Mouse (Mus musculus) liver, embryonic 16.5 days (tissue): Measurements from ENCODE around the gene Iqca. TPM values are rescaled to one million over a fixed set of nuclear protein-coding genes. Genes with fewer than 3 reads are reported as not detected.

Experiments
- ATAC-seq: fragments of 200-750 bp; cut with Nextera tagmentation; 2 replicates; pipeline ENCODE4 v1.8.0; 2017; ENCODE audit warnings: low read depth, mild to moderate bottlenecking, moderate number of reproducible peaks, moderate library complexity
- H3K27ac ChIP-seq: fragments of 300-500 bp; sonication (generic); 2 replicates; pipeline ENCODE4 v1.5.1; 2014; ENCODE audit warnings: mild to moderate bottlenecking, low read length
- H3K27me3 ChIP-seq: fragments of 300-500 bp; sonication (generic); 2 replicates; pipeline ENCODE4 v1.6.1; 2014; ENCODE audit warnings: low read depth, low read length, mixed read lengths; ENCODE audit not compliant: control insufficient read depth, insufficient read depth
- H3K36me3 ChIP-seq: fragments of 300-500 bp; sonication (generic); 2 replicates; pipeline ENCODE4 v1.6.1; 2014; ENCODE audit warnings: mild to moderate bottlenecking; ENCODE audit not compliant: control insufficient read depth, insufficient read depth
- H3K4me1 ChIP-seq: fragments of 300-500 bp; sonication (generic); 2 replicates; pipeline ENCODE4 v1.6.1; 2014; ENCODE audit warnings: low read depth, low read length, mixed read lengths; ENCODE audit not compliant: control insufficient read depth
- H3K4me2 ChIP-seq: fragments of 300-500 bp; sonication (generic); 2 replicates; pipeline ENCODE4 v1.6.1; 2014; ENCODE audit warnings: low read depth, low read length, mixed read lengths
- H3K4me3 ChIP-seq: fragments of 300-500 bp; sonication (generic); 2 replicates; pipeline ENCODE4 v1.5.1; 2014; ENCODE audit warnings: low read depth, mild to moderate bottlenecking, low read length
- H3K9ac ChIP-seq: fragments of 300-500 bp; sonication (generic); 2 replicates; pipeline ENCODE4 v1.6.1; 2014; ENCODE audit warnings: low read depth, low read length
- H3K9me3 ChIP-seq: fragments of 300-500 bp; sonication (generic); replicated peaks from 2 replicates; pipeline ENCODE4 v1.6.1; 2016; ENCODE audit warnings: low read length; ENCODE audit not compliant: control insufficient read depth
- WGBS: fragments of 180-500 bp; shearing (Covaris S2); extraction: QIAGEN DNeasy Blood & Tissue Kit; methylation state at CpG from one replicate; pipeline ENCODE4 v1.1.7; 2014; ENCODE audit not compliant: insufficient replicate concordance; 5-methylcytosine and 5-hydroxymethylcytosine counted together
- polyA plus RNA-seq: library from polyadenylated mRNA; unstranded; fragments of >200 nt; fragmentation: Nextera tagmentation; extraction: Ambion mirVana; gene quantifications from 2 replicates; pipeline ENCODE4 v1.2.1, GENCODE M21; 2015

Gene Iqca
- polyA plus RNA-seq, 1 experiment from 2014 or later: 0.37 TPM

DNA sequence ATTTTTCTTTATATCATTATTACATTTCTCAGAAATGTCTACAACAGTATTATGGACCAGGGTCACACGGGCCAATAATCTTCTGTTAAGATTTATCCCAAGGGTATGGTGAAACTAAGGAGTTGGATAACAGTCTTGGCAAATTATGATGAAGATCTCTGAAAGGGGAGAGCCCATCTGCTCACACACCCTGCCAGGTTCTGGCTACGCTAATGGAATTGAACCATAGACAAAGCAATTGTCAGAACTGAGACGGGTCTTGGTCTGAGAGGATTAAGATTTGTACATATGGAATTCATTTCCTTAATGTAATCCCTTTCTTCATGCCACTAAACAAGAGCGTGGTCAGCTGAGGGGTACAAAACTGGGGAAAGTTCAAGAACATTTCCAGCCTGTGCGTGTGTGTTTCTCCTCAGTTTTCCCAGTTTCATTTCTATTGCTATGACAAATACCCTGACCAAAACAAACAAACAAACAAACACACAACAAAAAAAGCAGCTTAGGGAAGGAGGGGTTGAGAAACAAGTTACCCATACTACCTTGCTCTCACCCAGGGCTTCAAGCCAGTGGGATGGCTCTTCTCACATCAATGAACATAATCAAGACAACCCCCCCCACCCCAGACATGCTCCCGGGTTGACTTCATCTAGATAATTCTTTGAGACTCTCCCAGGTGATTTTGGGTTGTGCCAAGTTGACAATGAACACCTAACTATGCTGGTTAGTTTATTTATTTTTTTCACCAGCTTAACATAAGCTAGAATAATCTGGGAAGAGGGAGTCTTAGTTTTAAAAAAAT is 64.8 kb downstream of the Iqca start:
- Histone ChIP-seq H3K4me3 (no peak overlapping the region), H3K9me3 (no peaks in the 10 kb centered on the region), H3K4me2 (no peak overlapping the region), H3K4me1 (no peaks in the 10 kb centered on the region), H3K27me3 (no peaks in the 10 kb centered on the region), H3K36me3 (no peaks in the 10 kb centered on the region), H3K9ac (no peak overlapping the region), H3K27ac (no peak overlapping the region)
- ATAC-seq: no peak
- WGBS: 65% methylated on average over 6 of the region's 6 CpGs

DNA sequence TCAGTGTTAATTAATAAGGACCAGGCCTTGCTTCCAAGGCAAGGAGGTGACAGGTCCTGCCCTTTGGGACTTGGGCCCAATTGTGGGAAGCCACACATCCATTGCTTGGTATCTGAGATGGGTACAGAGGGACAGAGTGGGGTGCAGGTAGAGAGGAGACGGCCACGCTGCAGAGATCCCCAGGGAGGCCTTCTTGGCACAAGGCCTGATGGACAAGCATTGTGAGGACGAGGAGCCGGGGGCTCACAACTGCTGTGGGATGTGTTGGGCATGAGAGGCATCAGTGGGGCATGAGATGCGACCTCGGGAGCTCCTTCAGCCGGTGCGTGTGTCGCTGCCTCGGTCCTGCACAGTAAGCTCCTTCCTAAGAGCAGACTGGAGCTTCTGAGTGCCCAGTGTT is 66.7 kb downstream of the Iqca start:
- 80% methylated on average over 10 of the region's 10 CpGs for WGBS
- H3K9ac ChIP-seq: no peak overlapping the region
- ATAC-seq: no peak
- H3K27ac ChIP-seq: no peak overlapping the region
- no peaks in the 10 kb centered on the region for H3K36me3 ChIP-seq
- no peaks in the 10 kb centered on the region for H3K9me3 ChIP-seq
- no peak overlapping the region for H3K4me2 ChIP-seq
- H3K27me3 ChIP-seq: no peaks in the 10 kb centered on the region
- H3K4me3 ChIP-seq: no peak overlapping the region
- no peaks in the 10 kb centered on the region for H3K4me1 ChIP-seq

DNA sequence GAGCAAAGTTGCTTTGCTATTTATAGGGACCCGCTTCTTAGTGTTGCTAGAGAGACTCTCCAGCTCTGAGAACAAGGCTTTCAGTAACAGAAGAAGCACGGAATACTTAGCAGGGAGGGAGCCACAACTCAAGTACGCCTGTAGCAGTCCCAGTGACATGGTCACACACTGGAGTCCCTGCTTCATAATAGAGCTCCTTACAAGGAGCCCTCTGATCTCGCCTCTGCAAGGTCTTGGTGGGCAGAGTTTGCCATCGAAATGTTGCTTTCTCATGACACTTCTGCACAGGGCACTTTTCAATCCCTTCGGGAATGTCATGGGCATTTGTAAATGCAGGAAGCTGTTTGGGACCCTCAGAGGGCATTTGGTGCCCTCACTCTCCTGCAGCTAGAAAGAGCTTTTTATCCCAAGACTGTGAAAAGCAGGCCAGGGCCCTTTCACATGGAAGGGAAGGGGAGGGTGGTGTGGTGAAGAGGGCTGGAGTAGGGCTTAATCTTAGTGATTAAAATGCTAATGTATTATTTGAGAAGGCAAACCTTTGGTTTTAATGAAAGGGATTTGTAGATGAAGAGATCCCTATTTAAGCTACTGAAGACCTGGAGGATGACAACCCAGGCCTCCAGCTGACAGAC is 67.6 kb downstream of the Iqca start:
- no peak overlapping the region for H3K4me2 ChIP-seq
- 35% methylated on average over 6 of the region's 6 CpGs for WGBS
- no peak overlapping the region for H3K9ac ChIP-seq
- H3K4me1 ChIP-seq: no peaks in the 10 kb centered on the region
- H3K27me3 ChIP-seq: no peaks in the 10 kb centered on the region
- H3K4me3 ChIP-seq: no peak overlapping the region
- no peak for ATAC-seq
- H3K9me3 ChIP-seq: no peaks in the 10 kb centered on the region
- no peaks in the 10 kb centered on the region for H3K36me3 ChIP-seq
- no peak overlapping the region for H3K27ac ChIP-seq

DNA sequence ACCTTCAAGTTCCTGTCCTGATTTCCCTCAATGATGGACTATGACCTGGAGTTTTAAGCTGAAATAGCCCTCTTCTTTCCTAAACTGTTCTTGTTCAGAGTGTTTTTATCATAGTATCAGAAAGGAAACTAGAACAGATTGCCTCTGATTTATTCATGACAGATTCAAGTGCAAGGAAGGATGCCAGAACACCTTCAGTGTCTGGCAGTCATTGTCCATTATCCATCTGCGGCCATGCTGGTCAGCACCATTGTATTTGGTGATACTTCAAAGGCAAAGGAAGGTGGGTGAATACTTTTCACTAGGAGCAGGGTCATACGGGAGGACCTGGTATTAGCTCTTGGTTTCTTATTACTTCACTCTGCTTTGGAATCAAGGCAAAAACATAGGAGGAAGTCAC is 76.9 kb downstream of the Iqca start:
- Histone ChIP-seq H3K4me3 (no peak overlapping the region), H3K27me3 (no peaks in the 10 kb centered on the region), H3K27ac (no peak overlapping the region), H3K4me2 (no peak overlapping the region), H3K9me3 (no peaks in the 10 kb centered on the region), H3K9ac (no peak overlapping the region), H3K4me1 (no peaks in the 10 kb centered on the region), H3K36me3 (no peaks in the 10 kb centered on the region)
- no peak for ATAC-seq
- 57% methylated on average over 2 of the region's 2 CpGs for WGBS

DNA sequence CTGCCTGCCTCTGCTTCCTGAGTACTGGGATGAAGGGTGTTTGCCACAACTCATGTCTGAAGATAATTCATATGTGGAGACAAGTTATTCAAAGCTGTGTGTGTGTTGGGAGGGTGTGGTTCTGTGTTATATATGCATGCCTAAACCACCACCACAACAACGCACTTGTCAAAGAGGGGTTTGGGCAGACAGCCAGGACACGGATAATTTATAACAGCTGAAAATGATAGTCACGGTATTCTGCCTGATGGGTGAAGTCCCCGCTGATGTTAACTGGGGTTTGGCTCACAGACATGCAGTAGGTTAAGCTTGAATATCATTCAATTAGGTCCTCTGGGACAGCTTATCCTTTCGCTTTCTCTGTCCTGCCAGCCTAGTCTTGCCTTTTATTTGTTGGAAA is 78.4 kb downstream of the Iqca start:
- Histone ChIP-seq H3K27ac (no peak overlapping the region), H3K9ac (no peak overlapping the region), H3K36me3 (no peaks in the 10 kb centered on the region), H3K4me1 (no peaks in the 10 kb centered on the region), H3K9me3 (no peaks in the 10 kb centered on the region), H3K27me3 (no peaks in the 10 kb centered on the region), H3K4me2 (no peak overlapping the region), H3K4me3 (no peak overlapping the region)
- 61% methylated on average over 5 of the region's 5 CpGs for WGBS
- ATAC-seq: no peak

DNA sequence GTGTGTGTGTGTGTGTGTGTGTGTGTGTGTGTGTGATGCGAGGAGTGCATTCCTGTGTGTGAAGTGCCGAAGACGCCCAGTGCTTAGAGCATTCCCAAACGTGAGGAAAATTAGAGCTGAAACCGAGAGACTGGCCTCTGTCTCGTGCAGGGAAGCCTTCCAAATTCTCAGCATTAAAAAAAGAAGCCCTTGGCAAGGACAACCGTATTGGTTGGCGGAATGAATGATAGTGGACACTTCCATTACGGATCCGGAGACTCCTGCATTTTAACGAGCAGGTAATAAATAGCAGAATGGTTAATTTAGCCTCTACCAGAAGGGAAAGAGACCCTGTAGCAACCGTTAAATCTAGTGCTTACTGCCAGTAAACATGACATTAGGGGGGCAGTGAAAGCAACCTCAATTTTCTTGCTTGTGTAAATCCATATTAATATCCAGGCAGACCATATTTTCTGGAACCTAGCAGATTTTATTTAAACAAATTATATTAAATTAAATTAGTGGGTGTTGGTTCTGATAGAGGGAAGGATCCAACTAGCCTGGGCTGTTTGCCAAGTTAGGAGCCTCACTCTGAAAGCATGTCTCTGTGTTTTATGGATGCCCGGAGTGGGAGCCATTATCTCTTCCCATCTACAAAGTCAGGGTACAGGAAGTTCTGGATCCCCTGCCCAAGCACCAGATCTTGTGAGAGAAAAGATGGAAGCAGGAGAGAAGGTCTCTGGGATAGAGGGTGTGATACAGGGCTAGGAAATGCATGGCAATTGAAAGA is 81.2 kb downstream of the Iqca start:
- Histone ChIP-seq H3K27me3 (no peaks in the 10 kb centered on the region), H3K27ac (no peak overlapping the region), H3K9me3 (no peaks in the 10 kb centered on the region), H3K4me3 (no peak overlapping the region), H3K4me1 (no peaks in the 10 kb centered on the region), H3K4me2 (no peak overlapping the region), H3K9ac (no peak overlapping the region), H3K36me3 (no peaks in the 10 kb centered on the region)
- WGBS: 67% methylated on average over 13 of the region's 13 CpGs
- ATAC-seq: no peak

DNA sequence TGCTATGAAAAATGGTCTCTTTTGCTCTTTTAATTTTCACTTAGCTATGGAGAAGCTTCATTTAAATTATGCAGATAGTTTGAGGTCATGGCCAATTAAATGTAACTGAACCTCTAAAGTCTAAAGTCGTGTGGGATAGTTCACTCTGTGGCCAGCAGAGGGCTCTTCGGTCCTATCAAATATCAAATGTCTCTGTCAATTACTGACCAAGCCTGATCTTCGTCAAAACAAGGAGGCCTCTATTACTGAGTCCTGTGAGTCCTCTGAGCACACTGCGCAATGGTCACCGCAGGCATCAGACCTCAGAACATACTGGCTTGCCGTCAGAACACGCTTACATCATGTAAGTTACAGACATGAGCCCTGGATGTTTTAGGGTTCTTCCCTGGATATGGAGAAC is 92.6 kb downstream of the Iqca start:
- Histone ChIP-seq H3K9ac (no peak overlapping the region), H3K27ac (no peak overlapping the region), H3K9me3 (no peaks in the 10 kb centered on the region), H3K27me3 (no peaks in the 10 kb centered on the region), H3K36me3 (no peaks in the 10 kb centered on the region), H3K4me3 (no peak overlapping the region), H3K4me1 (no peaks in the 10 kb centered on the region), H3K4me2 (no peak overlapping the region)
- no peak for ATAC-seq
- 20% methylated on average over 7 of the region's 7 CpGs for WGBS

DNA sequence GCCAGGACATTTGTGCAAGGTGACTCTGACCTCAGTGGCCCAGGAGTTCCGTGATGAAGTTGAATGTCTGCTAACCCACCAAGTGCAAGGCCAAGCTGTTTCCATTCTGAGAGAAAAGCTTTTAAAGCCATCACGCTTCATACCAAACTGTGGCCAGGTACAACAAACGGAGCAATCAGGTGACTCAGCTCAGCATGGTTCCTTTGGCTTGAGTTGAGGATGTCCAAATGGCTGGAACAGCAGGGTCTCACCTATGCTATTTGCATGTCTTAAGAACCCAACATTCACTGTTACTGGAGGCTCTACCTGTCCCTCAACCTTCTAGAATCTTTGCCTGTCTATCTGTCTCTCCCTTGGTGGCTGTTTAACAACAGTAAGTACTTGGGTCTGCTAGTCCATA is 93.1 kb downstream of the Iqca start:
- H3K4me2 ChIP-seq: no peak overlapping the region
- no peaks in the 10 kb centered on the region for H3K27me3 ChIP-seq
- H3K4me1 ChIP-seq: no peaks in the 10 kb centered on the region
- WGBS: 48% methylated on average over 3 of the region's 3 CpGs
- no peak overlapping the region for H3K27ac ChIP-seq
- H3K9me3 ChIP-seq: no peaks in the 10 kb centered on the region
- no peak overlapping the region for H3K9ac ChIP-seq
- no peak for ATAC-seq
- H3K36me3 ChIP-seq: no peaks in the 10 kb centered on the region
- no peak overlapping the region for H3K4me3 ChIP-seq

DNA sequence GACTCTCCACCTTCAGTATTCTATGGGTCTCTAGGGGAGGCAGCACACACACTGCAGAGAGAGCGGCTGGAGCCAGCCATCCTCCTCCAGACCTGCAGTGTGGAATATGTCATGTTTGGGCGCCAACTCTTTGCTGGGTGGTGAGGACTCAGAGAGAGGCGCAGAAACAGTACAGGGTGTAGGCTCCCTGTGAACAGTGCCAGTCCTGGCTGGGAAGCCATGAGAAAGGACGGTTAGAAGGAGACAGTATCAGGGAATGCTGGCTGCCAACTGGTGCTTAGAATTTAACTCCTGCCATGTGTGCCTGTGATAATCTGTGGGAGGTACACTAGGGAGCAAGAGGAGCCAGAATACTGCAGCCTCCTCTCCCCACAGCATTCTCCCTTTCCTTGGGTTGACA is 98.2 kb downstream of the Iqca start:
- WGBS: 59% methylated on average over 4 of the region's 4 CpGs
- Histone ChIP-seq H3K27ac (no peak overlapping the region), H3K4me2 (no peak overlapping the region), H3K4me3 (no peak overlapping the region), H3K4me1 (no peaks in the 10 kb centered on the region), H3K36me3 (no peaks in the 10 kb centered on the region), H3K27me3 (no peaks in the 10 kb centered on the region), H3K9me3 (no peaks in the 10 kb centered on the region), H3K9ac (no peak overlapping the region)
- no peak for ATAC-seq
